Mouse (Mus musculus) A20 (cell line): ENCODE measurements around the gene Ccna1.

Source experiments
- DNase-seq: peaks from one replicate; pipeline ENCODE4 v3.0.0-alpha.2; 2011; ENCODE audit warnings: low read depth, low spot score

The Ccna1 gene

DNA sequence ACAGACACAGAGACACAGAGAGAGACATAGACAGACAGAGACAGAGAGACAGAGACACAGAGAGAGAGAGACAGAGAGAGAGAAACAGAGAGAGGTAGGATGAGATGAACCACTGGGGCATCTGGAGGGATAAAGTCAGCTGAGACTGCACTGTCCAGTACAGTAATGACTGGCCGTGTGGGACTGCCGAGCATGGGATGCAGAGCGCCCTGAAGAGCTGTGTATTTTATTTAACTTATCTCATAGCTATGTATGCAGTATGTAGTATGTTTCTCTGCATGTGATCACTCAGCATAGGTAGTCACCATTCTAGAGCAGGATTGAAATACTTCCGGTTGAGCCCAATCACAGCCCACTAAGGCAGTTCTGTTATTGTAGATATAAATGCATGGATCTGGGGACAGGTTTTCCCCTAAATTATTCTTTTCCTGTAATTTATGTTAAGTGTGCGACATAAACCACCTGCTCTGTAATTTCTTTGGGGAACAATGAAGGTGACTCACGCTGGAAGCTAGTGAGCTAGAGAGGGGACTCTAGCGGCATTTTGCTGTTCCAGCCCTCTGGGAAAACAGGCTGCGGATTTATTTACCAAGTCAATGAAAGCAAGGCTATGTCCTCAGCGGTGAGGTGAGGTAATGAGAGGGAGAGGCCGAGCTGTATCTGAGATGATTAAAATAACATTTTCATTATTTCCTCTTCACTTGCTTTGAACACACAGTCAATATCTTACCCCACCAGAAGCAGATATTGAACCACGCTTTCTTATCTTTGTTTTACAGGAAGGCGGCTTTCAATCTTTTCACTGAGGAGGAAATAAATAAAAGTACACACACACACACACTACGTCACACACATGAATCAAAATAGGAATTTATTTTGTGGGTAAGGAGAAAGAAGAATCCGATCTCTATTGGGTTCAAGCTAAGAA lies 10.7 kb upstream of the Ccna1 start:
- no peak for DNase-seq

DNA sequence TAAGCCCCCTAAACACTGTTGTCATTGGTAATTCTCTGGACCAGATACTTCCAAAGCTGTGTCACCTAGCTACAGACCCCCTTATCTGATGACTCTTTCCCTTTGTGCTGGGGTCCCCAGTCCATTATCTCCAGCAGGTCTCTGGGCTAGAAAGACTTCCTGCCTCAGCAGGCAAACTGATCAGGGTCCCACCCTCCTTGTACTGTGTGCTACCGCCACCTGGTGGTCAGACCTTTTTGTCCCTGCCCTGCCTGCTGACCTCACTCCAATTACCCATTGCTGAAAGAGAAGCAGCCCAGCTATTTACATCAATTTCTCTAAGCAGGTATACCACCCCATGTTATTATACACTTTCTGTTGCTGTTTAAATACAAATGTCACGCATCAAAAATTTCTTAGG lies 9.1 kb upstream of the Ccna1 start:
- peak; percentile 68 for DNase-seq

DNA sequence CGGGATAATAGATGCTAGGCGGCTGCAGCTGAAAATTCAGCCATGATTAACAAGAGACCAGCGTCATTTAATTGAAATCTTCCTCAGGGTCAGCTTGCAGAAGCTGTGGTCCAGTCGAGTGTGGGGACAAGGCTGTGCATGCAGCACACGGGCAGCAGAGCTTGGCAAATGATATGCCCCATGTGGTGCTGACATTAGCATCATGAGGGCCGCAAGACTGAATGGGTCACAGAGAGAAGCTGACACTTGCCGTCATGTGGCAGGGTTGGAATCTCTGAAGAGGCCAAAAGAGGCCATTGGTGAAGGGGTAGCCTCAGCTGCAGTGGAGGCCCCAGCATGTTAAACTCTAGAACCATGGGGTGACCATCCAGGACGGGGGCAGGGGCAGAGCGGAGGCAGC lies 7.4 kb upstream of the Ccna1 start:
- no peak for DNase-seq

GRCm38 (mm10) chr3:55056376-55056775 lies 1.1 kb upstream of the Ccna1 start:
- DNase-seq = no peak

GRCm38 (mm10) chr3:55055747-55056120 lies 433 bp upstream of the Ccna1 start:
- no peak for DNase-seq

DNA sequence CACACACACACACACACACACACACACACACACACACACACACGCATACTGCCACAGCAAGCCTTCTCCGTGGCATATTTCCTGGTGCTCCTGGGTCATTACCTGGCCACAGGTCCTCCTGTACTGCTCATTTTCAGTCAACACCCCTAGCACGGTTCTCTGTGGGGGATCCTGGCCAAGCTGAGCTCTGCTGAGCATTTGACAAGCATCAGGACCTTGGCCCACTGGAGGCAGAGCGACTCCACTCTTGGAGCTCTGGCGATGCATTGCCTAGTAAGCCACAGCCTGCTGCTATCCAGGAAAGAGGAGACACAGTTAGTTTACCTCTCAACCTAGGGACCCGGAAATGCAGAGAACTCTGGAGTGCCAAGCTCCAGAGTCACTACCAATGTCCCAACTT lies 1.1 kb downstream of the Ccna1 start:
- DNase-seq = no peak

- DNase-seq = no peak
These were observed 10.5 kb downstream of the Ccna1 start for GRCm38 (mm10) chr3:55044601-55045370.

- DNase-seq = no peak
These were observed 17.7 kb downstream of the Ccna1 start for GRCm38 (mm10) chr3:55037608-55038007.

DNA sequence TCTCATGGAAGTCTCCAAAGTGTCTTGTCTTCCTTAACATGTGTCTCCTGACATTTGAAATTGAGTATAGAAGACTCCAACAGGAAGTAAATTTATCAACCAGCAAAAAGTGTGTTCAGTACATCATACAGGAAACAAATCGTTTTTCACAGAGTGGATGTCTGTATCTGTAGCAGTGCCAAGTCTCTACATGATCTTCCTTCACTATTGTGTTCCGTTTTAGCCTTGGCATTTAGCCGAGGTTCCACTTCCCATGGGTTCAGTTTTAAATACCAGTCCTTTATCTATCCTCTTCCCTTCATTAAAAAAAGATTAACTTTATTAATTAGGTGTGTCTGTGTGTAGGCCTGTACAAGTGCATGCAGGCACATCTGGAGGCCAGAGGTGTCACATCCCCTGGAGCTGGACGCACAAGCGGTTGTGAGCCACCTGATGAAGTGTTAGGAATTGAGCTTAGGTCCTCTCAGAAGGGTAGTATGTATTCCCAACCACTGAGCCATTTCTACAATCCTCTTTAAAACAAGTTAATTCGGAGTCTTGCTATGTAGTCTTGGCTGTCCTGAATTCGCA lies 27.9 kb downstream of the Ccna1 start:
- DNase-seq = no peak

- DNase-seq = no peak
These were observed 29.8 kb downstream of the Ccna1 start for GRCm38 (mm10) chr3:55025502-55025901.

GRCm38 (mm10) chr3:55023347-55023746 lies 32.0 kb downstream of the Ccna1 start:
- no peak for DNase-seq

- no peak for DNase-seq
These were observed 33.1 kb downstream of the Ccna1 start for GRCm38 (mm10) chr3:55022247-55022646.

GRCm38 (mm10) chr3:55012536-55012935 lies 42.8 kb downstream of the Ccna1 start:
- no peak for DNase-seq

DNA sequence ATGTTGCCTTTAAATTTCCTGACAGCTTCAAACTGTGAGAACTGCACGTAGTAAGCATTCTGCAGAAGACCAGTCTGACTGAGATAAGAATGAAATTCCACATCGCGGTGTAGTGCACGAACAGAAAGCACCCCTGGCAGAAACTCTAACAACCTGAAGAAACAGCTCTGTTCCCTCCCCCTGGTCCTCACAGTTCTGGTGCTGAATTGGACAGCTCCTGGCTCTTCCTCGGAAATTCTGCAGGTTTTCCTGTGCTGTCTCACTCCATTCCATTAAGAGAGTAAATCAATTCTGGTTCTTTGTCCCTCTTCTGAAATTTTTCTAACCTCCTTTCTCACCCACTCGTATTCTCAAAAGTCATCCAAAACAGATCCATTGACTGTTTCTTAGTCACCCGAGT lies 43.6 kb downstream of the Ccna1 start:
- no peak for DNase-seq

DNA sequence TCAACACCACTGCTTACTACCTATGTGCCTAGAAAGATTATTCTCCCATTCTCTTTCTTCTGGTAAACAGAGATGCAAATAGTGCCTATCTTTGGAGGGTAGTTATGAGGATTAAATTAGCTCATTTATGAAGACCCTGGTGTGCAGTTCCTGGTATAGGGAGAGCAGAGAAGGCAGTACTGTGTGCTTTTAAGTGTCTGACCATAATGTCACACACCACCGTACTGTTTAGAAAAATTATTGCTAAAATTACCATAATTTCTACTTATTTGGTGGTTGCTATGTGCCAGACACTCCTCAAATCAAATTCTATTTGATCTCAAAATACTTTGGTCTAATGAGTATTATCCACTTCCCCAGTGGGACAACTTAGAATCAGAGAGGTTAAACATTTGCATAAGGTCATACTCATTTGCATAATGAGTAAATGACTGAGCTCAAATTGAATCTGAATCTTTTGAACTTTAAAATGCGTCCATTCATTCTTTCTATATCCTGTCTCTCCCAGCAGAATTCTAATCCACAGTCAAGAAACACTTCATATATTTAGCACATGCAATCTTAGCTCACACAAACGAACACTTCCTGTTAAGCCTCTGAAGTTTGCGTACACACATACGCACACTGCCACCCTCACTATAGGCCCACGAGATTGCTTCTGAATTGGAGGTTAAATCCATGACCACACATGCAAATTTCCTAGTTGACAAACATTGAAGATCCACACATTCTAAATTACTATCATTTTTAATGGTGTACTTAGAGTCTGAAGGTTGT lies 46.1 kb downstream of the Ccna1 start:
- DNase-seq = no peak

DNA sequence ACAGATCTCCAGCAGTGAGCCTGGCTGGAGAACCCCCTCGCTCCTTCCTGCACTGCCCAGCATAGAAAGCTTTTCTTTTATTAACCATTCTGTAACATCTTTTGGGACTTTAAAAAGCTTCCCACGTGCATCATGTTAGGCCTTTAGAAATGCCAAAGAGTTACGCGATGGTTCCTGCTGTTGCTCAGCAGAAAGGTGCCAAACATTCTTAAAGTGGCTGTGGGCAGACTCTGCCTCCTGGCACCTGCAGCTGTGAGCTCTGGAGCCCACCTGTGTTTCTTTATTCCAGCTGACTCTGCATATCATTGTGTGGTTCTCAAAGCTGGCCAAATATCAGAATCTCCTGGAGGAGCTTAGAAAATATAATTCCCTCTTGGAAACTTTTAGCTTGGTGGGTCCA lies 51.3 kb downstream of the Ccna1 start:
- DNase-seq = no peak

DNA sequence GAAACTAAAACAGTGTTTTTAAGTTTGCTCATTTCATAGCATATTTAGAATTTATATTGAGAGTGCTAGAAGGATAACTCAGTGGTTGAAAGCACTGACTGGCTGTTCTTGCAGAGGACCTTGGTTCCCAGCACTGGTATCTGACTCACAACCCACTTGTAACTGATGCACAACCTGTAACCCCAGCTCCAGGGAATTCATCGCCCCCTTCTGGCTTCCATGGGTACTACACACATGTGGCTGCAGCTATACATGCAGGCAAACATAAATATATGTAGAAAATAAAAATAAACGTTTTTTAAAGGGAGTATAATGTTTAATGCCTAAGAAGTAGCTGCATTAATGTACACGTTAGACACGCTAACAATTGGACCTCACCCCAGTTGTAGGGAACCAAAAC lies 53.6 kb downstream of the Ccna1 start:
- DNase-seq = no peak
